Mouse (Mus musculus) embryonic facial prominence, embryonic 12.5 days (tissue): Measurements from ENCODE around the gene Cep83. TPM values are rescaled to one million over a fixed set of nuclear protein-coding genes. Genes with fewer than 3 reads are reported as not detected.
A peak's percentile ranks its signal among the peaks of the same experiment; 100 is the strongest.

Experiments used
- ATAC-seq: fragments of 200-750 bp; cut with Nextera tagmentation; 2 replicates; pipeline ENCODE4 v1.8.0; 2017; ENCODE audit not compliant: insufficient number of reproducible peaks, insufficient read depth, low FRiP score, low TSS enrichment
- H3K27ac ChIP-seq: fragments of 300-500 bp; sonication (generic); 2 replicates; pipeline ENCODE4 v1.5.1; 2016; ENCODE audit warnings: mild to moderate bottlenecking
- H3K27me3 ChIP-seq: fragments of 300-500 bp; sonication (generic); 2 replicates; pipeline ENCODE4 v1.6.1; 2016; ENCODE audit warnings: mild to moderate bottlenecking, moderate library complexity
- H3K36me3 ChIP-seq: fragments of 300-500 bp; sonication (generic); 2 replicates; pipeline ENCODE4 v1.6.1; 2016; ENCODE audit warnings: mild to moderate bottlenecking
- H3K4me1 ChIP-seq: fragments of 300-500 bp; sonication (generic); 2 replicates; pipeline ENCODE4 v1.6.1; 2016
- H3K4me2 ChIP-seq: fragments of 300-500 bp; sonication (generic); replicated peaks from 2 replicates; pipeline ENCODE4 v1.6.1; 2016; ENCODE audit warnings: mild to moderate bottlenecking, moderate library complexity
- H3K4me3 ChIP-seq: fragments of 300-500 bp; sonication (generic); 2 replicates; pipeline ENCODE4 v1.5.1; 2016; ENCODE audit warnings: mild to moderate bottlenecking
- H3K9ac ChIP-seq: fragments of 300-500 bp; sonication (generic); 2 replicates; pipeline ENCODE4 v1.6.1; 2016; ENCODE audit warnings: mild to moderate bottlenecking, moderate library complexity
- H3K9me3 ChIP-seq: fragments of 300-500 bp; sonication (generic); 2 replicates; pipeline ENCODE4 v1.6.1; 2016; ENCODE audit warnings: mild to moderate bottlenecking, moderate library complexity
- WGBS: fragments of 180-500 bp; shearing (Covaris S2); methylation state at CpG from one replicate; pipeline ENCODE4 v1.1.7; 2016; 5-methylcytosine and 5-hydroxymethylcytosine counted together
- polyA plus RNA-seq: library from polyadenylated mRNA; unstranded; fragments of >200 nt; fragmentation: Nextera tagmentation; extraction: Ambion mirVana; gene quantifications from 2 replicates; pipeline ENCODE4 v1.2.1, GENCODE M21; 2016

The Cep83 gene
- polyA plus RNA-seq, 1 experiment from 2014 or later: 27.7 TPM

GRCm38 (mm10) chr10:94808275-94808674 lies 119.8 kb downstream of the Cep83 start:
- H3K27me3 ChIP-seq: no peaks in the 10 kb centered on the region; the same call in 1 of the 2 replicates
- WGBS: 79% methylated on average over 6 of the region's 6 CpGs
- ATAC-seq: no peak

GRCm38 (mm10) chr10:94809946-94810472 lies 121.6 kb downstream of the Cep83 start:
- ATAC-seq: 0 out of 2 replicates have a peak, but pooled peaks have one; percentile 24
- Histone ChIP-seq H3K4me1 (no peaks in the 10 kb centered on the region), H3K4me2 (no peak overlapping the region), H3K4me3 (no peak overlapping the region), H3K36me3 (no peaks in the 10 kb centered on the region), H3K9me3 (no peaks in the 10 kb centered on the region), H3K27me3 (no peaks in the 10 kb centered on the region; the same call in 1 of the 2 replicates), H3K9ac (no peak overlapping the region), H3K27ac (no peak overlapping the region)
- WGBS: 58% methylated on average over 7 of the region's 7 CpGs

More at GRCm38 (mm10) chr10:94808275-94808674, 119.8 kb downstream of the Cep83 start:
- no peak overlapping the region for H3K27ac ChIP-seq
- H3K36me3 ChIP-seq: no peaks in the 10 kb centered on the region
- no peak overlapping the region for H3K9ac ChIP-seq
- H3K4me3 ChIP-seq: no peak overlapping the region
- 0 out of 2 replicates have a peak, but pooled peaks cover 5% of the 10 kb centered on the region for H3K4me1 ChIP-seq
- H3K4me2 ChIP-seq: no peak overlapping the region
- no peaks in the 10 kb centered on the region for H3K9me3 ChIP-seq

- Histone ChIP-seq H3K9ac (no peak overlapping the region), H3K4me1 (0 out of 2 replicates have a peak, but pooled peaks cover 4% of the 10 kb centered on the region), H3K4me2 (no peak overlapping the region), H3K27ac (no peak overlapping the region), H3K27me3 (no peaks in the 10 kb centered on the region; the same call in 1 of the 2 replicates), H3K36me3 (no peaks in the 10 kb centered on the region), H3K9me3 (no peaks in the 10 kb centered on the region), H3K4me3 (no peak overlapping the region)
- ATAC-seq: no peak
- 73% methylated on average over 17 of the region's 17 CpGs for WGBS
Observed at GRCm38 (mm10) chr10:94811907-94812851, 123.7 kb downstream of the Cep83 start.

GRCm38 (mm10) chr10:94818127-94818526 lies 129.7 kb downstream of the Cep83 start:
- H3K4me2 ChIP-seq: no peak overlapping the region
- H3K4me1 ChIP-seq: peaks cover 4% of the 10 kb centered on the region; the same call in 1 of the 2 replicates
- no peak overlapping the region for H3K9ac ChIP-seq
- ATAC-seq: no peak
- 87% methylated on average over 3 of the region's 3 CpGs for WGBS
- H3K36me3 ChIP-seq: no peaks in the 10 kb centered on the region
- no peak overlapping the region for H3K4me3 ChIP-seq
- H3K9me3 ChIP-seq: no peaks in the 10 kb centered on the region
- 0 out of 2 replicates have a peak, but pooled peaks cover 3% of the 10 kb centered on the region for H3K27me3 ChIP-seq
- H3K27ac ChIP-seq: no peak overlapping the region

- Histone ChIP-seq H3K4me2 (no peak overlapping the region), H3K27me3 (0 out of 2 replicates have a peak, but pooled peaks cover 3% of the 10 kb centered on the region), H3K9ac (no peak overlapping the region), H3K9me3 (no peaks in the 10 kb centered on the region), H3K27ac (no peak overlapping the region), H3K36me3 (no peaks in the 10 kb centered on the region), H3K4me3 (no peak overlapping the region), H3K4me1 (peaks cover 12% of the 10 kb centered on the region; the same call in 1 of the 2 replicates)
- no peak for ATAC-seq
- 83% methylated on average over 17 of the region's 17 CpGs for WGBS
Observed at GRCm38 (mm10) chr10:94818781-94819665, 130.6 kb downstream of the Cep83 start.

- Histone ChIP-seq H3K9ac (no peak overlapping the region), H3K4me1 (peaks cover 29% of the 10 kb centered on the region)
Observed at GRCm38 (mm10) chr10:94823971-94824760, 135.7 kb downstream of the Cep83 start.

GRCm38 (mm10) chr10:94825951-94826350 lies 137.5 kb downstream of the Cep83 start:
- H3K4me1 ChIP-seq: peaks cover 29% of the 10 kb centered on the region
- H3K36me3 ChIP-seq: no peaks in the 10 kb centered on the region
- H3K9me3 ChIP-seq: no peaks in the 10 kb centered on the region
- H3K9ac ChIP-seq: no peak overlapping the region
- no peaks in the 10 kb centered on the region for H3K27me3 ChIP-seq
- no peak for ATAC-seq
- no peak overlapping the region for H3K4me3 ChIP-seq
- no peak overlapping the region for H3K27ac ChIP-seq
- 89% methylated on average over 2 of the region's 2 CpGs for WGBS
- H3K4me2 ChIP-seq: no peak overlapping the region

More at GRCm38 (mm10) chr10:94823971-94824760, 135.7 kb downstream of the Cep83 start:
- Histone ChIP-seq H3K36me3 (no peaks in the 10 kb centered on the region), H3K27me3 (0 out of 2 replicates have a peak, but pooled peaks cover 3% of the 10 kb centered on the region), H3K27ac (peak overlapping the region; percentile 86), H3K9me3 (no peaks in the 10 kb centered on the region), H3K4me3 (no peak overlapping the region), H3K4me2 (peak overlapping the region; percentile 30)
- peak; percentile 64; the same call in 1 of the 2 replicates for ATAC-seq
- WGBS: 23% methylated on average over 11 of the region's 11 CpGs

- no peak overlapping the region for H3K4me3 ChIP-seq
- no peak overlapping the region for H3K9ac ChIP-seq
- ATAC-seq: no peak
- no peaks in the 10 kb centered on the region for H3K27me3 ChIP-seq
- H3K4me1 ChIP-seq: peaks cover 29% of the 10 kb centered on the region
- H3K27ac ChIP-seq: no peak overlapping the region
- H3K9me3 ChIP-seq: no peaks in the 10 kb centered on the region
- no peak overlapping the region for H3K4me2 ChIP-seq
- WGBS: 66% methylated on average over 12 of the region's 12 CpGs
- H3K36me3 ChIP-seq: no peaks in the 10 kb centered on the region
Observed at GRCm38 (mm10) chr10:94826436-94826835, 138.0 kb downstream of the Cep83 start.

GRCm38 (mm10) chr10:94827325-94827724 lies 138.9 kb downstream of the Cep83 start:
- no peak overlapping the region for H3K9ac ChIP-seq
- no peak overlapping the region for H3K27ac ChIP-seq
- no peak overlapping the region for H3K4me3 ChIP-seq
- H3K36me3 ChIP-seq: no peaks in the 10 kb centered on the region
- peak overlapping the region; percentile 19; the same call in 1 of the 2 replicates for H3K4me2 ChIP-seq
- H3K27me3 ChIP-seq: no peaks in the 10 kb centered on the region
- ATAC-seq: no peak
- 84% methylated on average over 10 of the region's 10 CpGs for WGBS
- H3K4me1 ChIP-seq: peaks cover 29% of the 10 kb centered on the region
- H3K9me3 ChIP-seq: no peaks in the 10 kb centered on the region

GRCm38 (mm10) chr10:94827890-94828733 lies 139.7 kb downstream of the Cep83 start:
- Histone ChIP-seq H3K9ac (no peak overlapping the region), H3K27ac (no peak overlapping the region), H3K4me3 (no peak overlapping the region), H3K27me3 (no peaks in the 10 kb centered on the region), H3K4me2 (no peak overlapping the region), H3K36me3 (no peaks in the 10 kb centered on the region), H3K9me3 (no peaks in the 10 kb centered on the region), H3K4me1 (peaks cover 29% of the 10 kb centered on the region)
- ATAC-seq: no peak
- WGBS: 74% methylated on average over 14 of the region's 14 CpGs
